Mouse (Mus musculus) midbrain, embryonic 12.5 days (tissue): Measurements from ENCODE around the gene Cbx5. TPM values are rescaled to one million over a fixed set of nuclear protein-coding genes. Genes with fewer than 3 reads are reported as not detected.

Experiments used
- ATAC-seq: fragments of 200-750 bp; cut with Nextera tagmentation; 2 replicates; pipeline ENCODE4 v1.8.0; 2017; ENCODE audit warnings: low read depth, moderate TSS enrichment, moderate library complexity; ENCODE audit not compliant: low FRiP score
- H3K27ac ChIP-seq: fragments of 300-500 bp; sonication (generic); replicated peaks from 2 replicates; pipeline ENCODE4 v1.5.1; 2016; ENCODE audit warnings: mild to moderate bottlenecking
- H3K27me3 ChIP-seq: fragments of 300-500 bp; sonication (generic); 2 replicates; pipeline ENCODE4 v1.6.1; 2016; ENCODE audit warnings: mild to moderate bottlenecking
- H3K36me3 ChIP-seq: fragments of 300-500 bp; sonication (generic); 2 replicates; pipeline ENCODE4 v1.6.1; 2016
- H3K4me1 ChIP-seq: fragments of 300-500 bp; sonication (generic); 2 replicates; pipeline ENCODE4 v1.6.1; 2016
- H3K4me2 ChIP-seq: fragments of 300-500 bp; sonication (generic); replicated peaks from 2 replicates; pipeline ENCODE4 v1.6.1; 2016; ENCODE audit warnings: mild to moderate bottlenecking, moderate library complexity
- H3K4me3 ChIP-seq: fragments of 300-500 bp; sonication (generic); 2 replicates; pipeline ENCODE4 v1.5.1; 2016; ENCODE audit warnings: mild to moderate bottlenecking
- H3K9ac ChIP-seq: fragments of 300-500 bp; sonication (generic); replicated peaks from 2 replicates; pipeline ENCODE4 v1.6.1; 2016; ENCODE audit warnings: mild to moderate bottlenecking, moderate library complexity
- H3K9me3 ChIP-seq: fragments of 300-500 bp; sonication (generic); 2 replicates; pipeline ENCODE4 v1.6.1; 2016; ENCODE audit warnings: mild to moderate bottlenecking
- WGBS: fragments of 180-500 bp; shearing (Covaris S2); methylation state at CpG from one replicate; pipeline ENCODE4 v1.1.7; 2016; 5-methylcytosine and 5-hydroxymethylcytosine counted together
- polyA plus RNA-seq: library from polyadenylated mRNA; unstranded; fragments of >200 nt; fragmentation: Nextera tagmentation; extraction: Ambion mirVana; gene quantifications from 2 replicates; pipeline ENCODE4 v1.2.1, GENCODE M21; 2016

Cbx5 gene
- polyA plus RNA-seq, 1 experiment from 2014 or later: 203 TPM

DNA sequence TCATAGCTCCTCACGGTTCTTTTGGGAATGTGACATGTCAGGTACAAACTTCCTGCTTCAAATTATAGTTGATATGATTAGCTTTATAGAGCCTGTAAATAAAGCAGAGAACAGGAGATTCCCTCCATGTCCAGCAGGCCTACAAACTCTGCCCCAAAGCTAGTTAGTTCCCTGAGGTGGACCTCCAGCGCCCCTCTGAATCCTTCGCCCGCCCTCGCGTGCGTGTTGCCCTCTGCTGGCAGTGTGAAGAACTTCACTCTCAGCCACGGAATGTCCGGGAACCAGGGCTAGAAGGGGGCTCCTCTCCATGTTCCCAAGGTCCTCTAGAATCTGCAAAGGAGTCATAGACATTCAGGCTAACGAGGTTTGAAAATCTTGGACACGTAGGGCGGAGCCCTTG is 61.5 kb downstream of the Cbx5 start:
- ATAC-seq: no peak
- H3K27ac ChIP-seq: no peak overlapping the region
- 5% methylated on average over 12 of the region's 12 CpGs for WGBS
- no peaks in the 10 kb centered on the region for H3K9me3 ChIP-seq
- no peaks in the 10 kb centered on the region for H3K36me3 ChIP-seq
- H3K4me3 ChIP-seq: no peak overlapping the region
- no peak overlapping the region for H3K9ac ChIP-seq
- H3K4me1 ChIP-seq: peaks cover 14% of the 10 kb centered on the region
- H3K27me3 ChIP-seq: peaks cover 100% of the 10 kb centered on the region
- no peak overlapping the region for H3K4me2 ChIP-seq

DNA sequence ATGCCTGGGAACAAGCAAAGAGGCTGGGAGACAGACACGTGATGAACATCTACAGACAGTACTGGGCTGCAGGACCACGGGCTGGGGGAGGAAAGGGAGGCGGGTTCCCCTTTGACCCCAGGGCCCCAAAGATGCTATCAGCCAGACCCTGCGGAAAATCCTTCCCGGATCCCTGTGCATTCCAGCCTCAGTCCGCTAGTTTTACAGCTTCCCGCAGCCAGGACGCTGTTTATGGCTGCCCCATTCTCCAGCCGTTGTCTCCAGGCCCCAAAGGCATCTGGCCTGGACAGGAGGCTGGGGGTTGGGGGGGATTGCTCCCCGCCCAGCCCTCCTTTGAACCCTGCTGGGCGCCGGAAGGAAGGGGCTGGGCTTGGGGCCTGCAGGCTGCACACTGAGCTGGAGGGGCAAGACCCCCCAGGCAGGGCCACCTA is 62.0 kb downstream of the Cbx5 start:
- H3K9ac ChIP-seq: peak overlapping the region; percentile 15; the same call in 1 of the 2 replicates
- H3K4me2 ChIP-seq: no peak overlapping the region
- H3K36me3 ChIP-seq: no peaks in the 10 kb centered on the region
- no peak overlapping the region for H3K4me3 ChIP-seq
- ATAC-seq: peak; percentile 30; the same call in 1 of the 2 replicates
- peaks cover 9% of the 10 kb centered on the region for H3K4me1 ChIP-seq
- H3K9me3 ChIP-seq: no peaks in the 10 kb centered on the region
- peaks cover 100% of the 10 kb centered on the region for H3K27me3 ChIP-seq
- no peak overlapping the region for H3K27ac ChIP-seq
- WGBS: 5% methylated on average over 12 of the region's 12 CpGs

DNA sequence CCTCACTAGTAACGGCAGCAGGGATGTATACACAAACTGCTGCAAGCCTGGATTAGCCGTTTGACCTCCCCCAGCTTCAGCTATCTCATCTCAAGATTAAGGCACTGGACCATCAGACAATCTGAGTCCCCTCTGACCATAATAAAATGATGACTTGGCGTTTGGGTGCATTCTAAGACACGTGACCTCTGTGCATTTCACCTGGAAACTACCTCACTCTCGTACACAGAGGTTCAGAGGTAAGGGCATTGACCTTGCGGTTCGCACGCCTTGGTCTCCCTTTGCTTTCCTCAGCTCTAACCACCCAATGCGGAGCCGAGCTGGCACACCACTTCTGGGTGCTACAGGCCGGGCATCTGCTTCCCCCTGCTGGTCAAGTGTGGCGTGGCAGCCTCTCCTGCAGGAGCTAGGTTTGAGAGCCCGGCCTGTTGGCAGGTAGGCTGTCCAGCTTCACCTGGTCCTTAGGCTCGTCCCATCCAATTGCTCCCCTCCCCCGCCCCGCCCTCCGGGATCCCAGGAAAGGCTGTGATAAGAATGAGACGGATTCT is 62.7 kb downstream of the Cbx5 start:
- Histone ChIP-seq H3K9me3 (no peaks in the 10 kb centered on the region), H3K27me3 (peaks cover 100% of the 10 kb centered on the region), H3K4me1 (peaks cover 4% of the 10 kb centered on the region; the same call in 1 of the 2 replicates), H3K27ac (no peak overlapping the region), H3K36me3 (no peaks in the 10 kb centered on the region), H3K4me3 (no peak overlapping the region), H3K9ac (0 out of 2 replicates have a peak overlapping the region, but pooled peaks have one; percentile 15), H3K4me2 (0 out of 2 replicates have a peak overlapping the region, but pooled peaks have one; percentile 6)
- peak; percentile 51 for ATAC-seq
- 4% methylated on average over 18 of the region's 18 CpGs for WGBS

DNA sequence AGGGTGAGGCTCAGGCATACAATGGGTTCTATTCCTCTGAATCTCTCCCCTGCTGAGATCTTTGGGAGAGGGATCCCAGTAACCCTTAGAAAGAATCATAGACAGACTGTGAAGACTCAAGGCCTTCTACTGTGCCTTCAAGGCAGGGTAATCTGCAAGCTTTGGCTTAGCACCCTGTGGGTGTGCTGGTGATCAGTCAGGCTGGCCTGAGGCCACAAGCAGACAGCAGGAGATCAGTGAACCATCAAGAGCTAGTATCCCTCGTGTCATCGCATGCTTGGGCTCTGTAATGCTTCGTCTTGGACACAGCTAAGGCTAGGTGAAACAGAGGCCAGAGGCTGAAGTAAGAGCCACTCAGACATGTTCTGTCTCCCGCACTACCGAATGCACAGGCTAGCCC is 66.4 kb downstream of the Cbx5 start:
- peaks cover 26% of the 10 kb centered on the region for H3K4me1 ChIP-seq
- no peaks in the 10 kb centered on the region for H3K36me3 ChIP-seq
- no peak for ATAC-seq
- H3K27ac ChIP-seq: no peak overlapping the region
- H3K9ac ChIP-seq: no peak overlapping the region
- peaks cover 100% of the 10 kb centered on the region for H3K27me3 ChIP-seq
- WGBS: 65% methylated on average over 5 of the region's 5 CpGs
- no peaks in the 10 kb centered on the region for H3K9me3 ChIP-seq
- H3K4me2 ChIP-seq: no peak overlapping the region
- H3K4me3 ChIP-seq: no peak overlapping the region

DNA sequence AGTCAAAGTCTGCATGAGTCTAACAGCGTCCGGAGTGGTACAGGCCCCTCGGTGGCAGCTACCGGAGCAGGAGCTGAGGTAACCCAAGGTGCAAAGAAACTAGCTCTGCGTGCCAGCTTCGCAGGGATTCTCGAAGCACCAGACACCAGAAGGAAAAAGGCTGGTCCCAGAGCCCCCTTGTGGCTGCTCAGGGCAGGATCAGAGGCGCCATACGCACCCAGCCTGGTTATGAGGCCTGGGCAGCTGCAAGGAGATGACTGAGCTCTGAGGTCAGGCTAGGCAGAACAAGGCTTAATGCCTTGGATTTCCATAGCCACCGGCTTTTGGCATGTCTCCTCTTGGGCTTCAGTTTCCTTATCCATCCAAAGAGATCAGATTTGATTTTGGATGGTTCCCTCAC is 67.1 kb downstream of the Cbx5 start:
- H3K9ac ChIP-seq: no peak overlapping the region
- H3K4me1 ChIP-seq: peaks cover 26% of the 10 kb centered on the region
- 8% methylated on average over 10 of the region's 10 CpGs for WGBS
- H3K9me3 ChIP-seq: no peaks in the 10 kb centered on the region
- H3K4me2 ChIP-seq: no peak overlapping the region
- no peak for ATAC-seq
- no peak overlapping the region for H3K4me3 ChIP-seq
- H3K27me3 ChIP-seq: peaks cover 100% of the 10 kb centered on the region
- no peak overlapping the region for H3K27ac ChIP-seq
- no peaks in the 10 kb centered on the region for H3K36me3 ChIP-seq

DNA sequence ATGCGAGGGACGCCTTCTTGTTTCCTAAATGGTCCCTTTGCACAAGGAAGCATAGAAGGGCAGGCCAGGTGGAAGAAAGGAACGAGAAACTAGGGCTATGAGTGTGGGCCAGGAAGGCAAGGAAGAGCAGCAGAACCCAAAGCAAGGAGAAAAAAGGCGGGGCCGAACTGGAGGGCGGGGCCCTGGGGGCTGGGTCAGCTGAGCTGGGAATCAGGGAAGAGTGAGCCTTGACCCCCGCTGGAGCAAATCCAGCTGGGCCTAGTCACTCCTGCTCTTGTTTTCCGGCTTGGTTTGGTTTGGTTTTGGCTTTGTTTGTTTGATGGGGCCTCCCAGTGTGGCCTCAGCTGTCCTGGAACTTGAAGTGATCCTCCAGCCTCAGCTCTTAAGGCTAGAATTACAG is 68.3 kb downstream of the Cbx5 start:
- Histone ChIP-seq H3K27me3 (peaks cover 100% of the 10 kb centered on the region), H3K4me1 (peaks cover 22% of the 10 kb centered on the region), H3K9me3 (no peaks in the 10 kb centered on the region), H3K9ac (no peak overlapping the region), H3K27ac (no peak overlapping the region), H3K36me3 (no peaks in the 10 kb centered on the region), H3K4me3 (no peak overlapping the region), H3K4me2 (no peak overlapping the region)
- WGBS: 12% methylated on average over 8 of the region's 8 CpGs
- ATAC-seq: no peak

DNA sequence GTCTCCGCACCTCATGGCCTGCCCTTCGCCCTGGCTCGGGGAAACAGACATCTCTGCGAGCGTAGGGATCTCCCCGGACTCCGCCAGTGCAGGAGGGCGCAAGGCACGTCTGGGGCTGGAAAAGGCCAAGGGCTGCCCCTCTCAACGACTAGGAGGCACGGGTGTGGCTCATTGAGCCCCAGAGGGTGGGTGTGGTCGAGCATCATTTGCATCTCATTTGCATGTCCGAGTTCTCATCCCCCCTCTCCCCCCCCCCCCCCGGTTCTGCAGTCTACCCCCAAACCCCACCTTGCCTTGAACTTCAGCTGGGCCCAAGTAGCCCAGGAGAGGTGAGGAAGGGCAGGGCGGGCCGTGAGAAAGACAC is 69.3 kb downstream of the Cbx5 start:
- Histone ChIP-seq H3K4me1 (peaks cover 26% of the 10 kb centered on the region), H3K4me2 (peak overlapping the region; percentile 70), H3K27ac (no peak overlapping the region), H3K4me3 (peak overlapping the region; percentile 46), H3K9ac (peak overlapping the region; percentile 50; the same call in 1 of the 2 replicates), H3K9me3 (no peaks in the 10 kb centered on the region), H3K27me3 (peaks cover 99% of the 10 kb centered on the region), H3K36me3 (no peaks in the 10 kb centered on the region)
- WGBS: 8% methylated on average over 14 of the region's 16 CpGs
- ATAC-seq: peak; percentile 3; the same call in 1 of the 2 replicates

DNA sequence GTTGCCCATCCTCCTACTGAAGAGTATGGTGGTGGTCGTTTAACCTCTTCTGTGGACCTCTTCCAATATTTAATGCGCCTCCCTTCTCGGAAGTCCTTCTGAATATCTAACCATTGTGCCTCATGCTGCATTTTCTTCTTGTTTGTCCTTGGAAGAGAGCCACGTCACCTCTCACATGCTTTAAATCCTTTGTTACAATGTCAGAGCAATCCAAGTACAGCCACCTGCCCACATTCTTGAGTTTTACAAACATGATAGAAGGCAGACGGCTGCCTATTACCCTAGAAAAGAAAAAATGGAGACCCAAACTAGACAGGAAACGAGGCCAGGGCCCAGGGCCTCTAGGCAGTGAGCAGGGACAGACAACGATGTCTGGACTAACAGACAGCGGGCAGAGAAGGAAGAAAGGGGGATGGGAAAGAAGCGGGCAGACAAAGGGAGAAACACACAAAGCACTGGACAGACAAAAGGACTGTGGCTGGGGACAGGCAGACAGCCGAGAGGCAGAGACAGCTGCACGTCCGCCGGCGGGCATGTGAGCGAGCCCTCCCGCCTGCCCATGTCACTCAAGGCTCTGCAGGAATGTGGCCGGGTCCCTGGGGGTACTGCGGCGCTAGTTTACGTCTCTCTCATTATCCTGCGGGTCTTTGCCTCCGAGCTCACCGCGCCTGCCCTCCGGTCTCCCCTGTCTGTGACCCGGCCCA is 69.9 kb downstream of the Cbx5 start:
- peaks cover 93% of the 10 kb centered on the region for H3K27me3 ChIP-seq
- WGBS: 2% methylated on average over 26 of the region's 26 CpGs

DNA sequence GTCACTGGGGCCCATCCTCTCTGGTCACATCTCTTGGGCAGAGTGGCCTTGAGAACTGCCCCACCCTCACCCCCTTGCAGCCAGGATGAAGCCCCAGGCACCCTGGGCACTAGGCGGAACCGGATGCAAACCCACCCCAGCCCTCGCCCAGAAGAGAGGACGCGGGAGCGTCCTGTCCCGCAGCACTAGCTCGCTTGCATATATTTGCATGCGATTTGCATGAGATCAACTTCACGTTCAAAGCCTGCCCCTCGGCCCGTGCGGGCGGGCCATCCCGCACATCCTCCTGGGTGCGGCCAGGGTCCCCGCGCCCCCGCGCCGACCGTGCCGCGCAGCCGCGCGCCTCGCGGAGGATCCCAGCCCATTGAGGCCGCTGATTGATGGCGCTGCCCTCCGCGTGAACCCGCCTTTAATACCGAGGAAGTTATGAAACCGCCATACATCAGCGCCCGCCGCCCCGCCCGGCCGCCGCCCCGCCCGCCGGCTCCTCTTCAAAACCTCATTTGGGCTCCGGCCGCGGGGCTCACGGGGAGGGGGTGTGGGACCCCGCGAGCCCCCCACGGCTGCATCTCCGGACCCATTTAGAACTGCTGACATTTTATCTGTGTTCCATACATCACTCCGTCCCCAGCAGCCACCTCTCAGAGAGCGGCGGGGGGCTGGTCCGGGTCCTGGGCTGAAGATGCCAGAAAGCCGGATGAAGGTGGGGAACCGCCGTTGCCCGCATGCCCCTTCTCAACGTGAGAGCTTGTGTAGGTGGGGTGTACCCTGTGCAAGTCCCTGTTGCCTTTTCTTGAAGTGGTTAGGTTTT is 70.6 kb downstream of the Cbx5 start:
- no peaks in the 10 kb centered on the region for H3K36me3 ChIP-seq
- H3K9ac ChIP-seq: peak overlapping the region; percentile 50
- H3K4me2 ChIP-seq: peak overlapping the region; percentile 70
- H3K27me3 ChIP-seq: peaks cover 86% of the 10 kb centered on the region
- under 1% methylated on average over 63 of the region's 63 CpGs for WGBS
- peak overlapping the region; percentile 46 for H3K4me3 ChIP-seq
- no peak overlapping the region; the same call in 1 of the 2 replicates for H3K27ac ChIP-seq
- H3K9me3 ChIP-seq: no peaks in the 10 kb centered on the region
- H3K4me1 ChIP-seq: peaks cover 28% of the 10 kb centered on the region
- ATAC-seq: peak; percentile 47

More for the DNA sequence above, 69.9 kb downstream of the Cbx5 start:
- no peaks in the 10 kb centered on the region for H3K9me3 ChIP-seq
- peak; percentile 20; the same call in 1 of the 2 replicates for ATAC-seq
- peak overlapping the region; percentile 70 for H3K4me2 ChIP-seq
- no peaks in the 10 kb centered on the region for H3K36me3 ChIP-seq
- H3K4me3 ChIP-seq: peak overlapping the region; percentile 46
- H3K27ac ChIP-seq: 0 out of 2 replicates have a peak overlapping the region, but pooled peaks have one; percentile 35
- peaks cover 28% of the 10 kb centered on the region for H3K4me1 ChIP-seq
- peak overlapping the region; percentile 50 for H3K9ac ChIP-seq

DNA sequence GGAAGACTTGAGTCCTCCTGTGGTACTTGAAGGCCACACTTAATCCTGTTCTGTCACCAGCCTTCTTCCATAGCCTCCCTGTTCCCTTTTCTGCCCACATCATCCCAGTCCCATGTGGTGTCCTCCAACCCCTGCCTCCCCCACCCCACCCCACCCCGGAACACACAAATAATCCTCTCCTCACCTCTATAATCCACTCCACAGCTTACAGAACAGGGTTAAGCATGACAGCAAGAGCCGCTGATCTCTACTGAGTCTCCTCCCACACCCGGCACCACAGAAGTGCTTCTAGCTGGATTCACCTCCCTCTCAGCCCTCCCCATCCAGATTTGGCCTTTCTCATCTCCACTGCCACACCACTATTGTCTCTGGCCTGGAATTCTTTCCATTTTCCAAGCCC is 71.8 kb downstream of the Cbx5 start:
- H3K4me1 ChIP-seq: peaks cover 28% of the 10 kb centered on the region
- H3K9ac ChIP-seq: no peak overlapping the region

DNA sequence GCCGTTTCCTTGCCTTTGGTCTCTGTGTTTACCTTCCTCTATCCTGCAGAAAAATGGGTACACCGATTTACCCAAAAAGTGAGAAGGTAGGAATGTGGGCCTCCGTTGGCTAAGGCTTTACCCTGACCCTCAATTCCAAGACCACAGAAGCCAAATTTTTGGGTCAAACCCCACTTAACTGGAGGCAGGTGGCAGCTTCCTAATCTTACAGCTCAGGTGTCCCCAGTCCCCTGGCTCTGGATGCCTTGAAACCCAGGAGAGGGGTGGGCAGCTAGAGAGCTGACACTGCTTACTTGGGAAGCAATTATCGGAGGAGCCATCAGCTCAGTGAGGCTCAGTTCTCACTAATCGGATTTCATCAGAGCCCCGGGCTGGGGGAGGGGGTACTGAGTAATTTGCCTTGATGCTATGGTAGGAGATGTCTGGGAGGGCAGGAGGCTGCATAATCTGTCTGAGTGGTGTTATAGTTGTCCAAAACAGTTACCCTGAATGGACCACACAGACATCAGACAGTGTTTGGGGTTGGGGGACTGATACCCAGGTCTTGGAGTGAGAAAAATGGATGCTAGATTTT is 72.5 kb downstream of the Cbx5 start, which contains the start of gene Smug1:
TSS of gene Smug1 (minus strand) at position 51 of the 574 bp plus-strand sequence.
- Histone ChIP-seq H3K36me3 (no peaks in the 10 kb centered on the region), H3K4me1 (peaks cover 34% of the 10 kb centered on the region), H3K27ac (no peak within 1 kb of the TSS), H3K9ac (no peak within 1 kb of the TSS), H3K9me3 (no peaks in the 10 kb centered on the region), H3K4me3 (no peak within 1 kb of the TSS), H3K27me3 (peaks cover 67% of the 10 kb centered on the region), H3K4me2 (no peak within 1 kb of the TSS)
- 28% methylated on average over 6 of the region's 6 CpGs for WGBS
- no peak for ATAC-seq

More for the DNA sequence above, 71.8 kb downstream of the Cbx5 start:
- Histone ChIP-seq H3K27ac (no peak overlapping the region), H3K27me3 (peaks cover 74% of the 10 kb centered on the region), H3K4me2 (no peak overlapping the region), H3K4me3 (no peak overlapping the region), H3K9me3 (no peaks in the 10 kb centered on the region), H3K36me3 (no peaks in the 10 kb centered on the region)
- 14% methylated on average over 3 of the region's 3 CpGs for WGBS
- ATAC-seq: no peak
